Mouse (Mus musculus) lung, embryonic 14.5 days (tissue): ENCODE measurements around the gene Bcl7a. TPM values are rescaled to one million over a fixed set of nuclear protein-coding genes. Genes with fewer than 3 reads are reported as not detected.
A peak's percentile ranks its signal among the peaks of the same experiment; 100 is the strongest.

ENCODE experiments used
- ATAC-seq: fragments of 200-750 bp; cut with Nextera tagmentation; 2 replicates; pipeline ENCODE4 v1.8.0; 2017; ENCODE audit warnings: mild to moderate bottlenecking, moderate TSS enrichment, moderate library complexity; ENCODE audit not compliant: insufficient read depth
- DNase-seq: peaks from one replicate; pipeline ENCODE4 v3.0.0-alpha.2; 2015
- H3K27ac ChIP-seq: fragments of 300-500 bp; sonication (generic); 2 replicates; pipeline ENCODE4 v1.5.1; 2014; ENCODE audit warnings: low read depth, mild to moderate bottlenecking, moderate library complexity
- H3K27me3 ChIP-seq: fragments of 300-500 bp; sonication (generic); 2 replicates; pipeline ENCODE4 v1.6.1; 2014; ENCODE audit warnings: low read length, control low read depth; ENCODE audit not compliant: insufficient read depth
- H3K36me3 ChIP-seq: fragments of 300-500 bp; sonication (generic); 2 replicates; pipeline ENCODE4 v1.6.1; 2014; ENCODE audit warnings: control low read depth; ENCODE audit not compliant: insufficient read depth
- H3K4me1 ChIP-seq: fragments of 300-500 bp; sonication (generic); 2 replicates; pipeline ENCODE4 v1.6.1; 2014; ENCODE audit warnings: antibody characterized with exemption, control low read depth; ENCODE audit not compliant: insufficient read depth
- H3K4me2 ChIP-seq: fragments of 300-500 bp; sonication (generic); 2 replicates; pipeline ENCODE4 v1.6.1; 2014; ENCODE audit warnings: mild to moderate bottlenecking
- H3K4me3 ChIP-seq: fragments of 300-500 bp; sonication (generic); 2 replicates; pipeline ENCODE4 v1.5.1; 2014; ENCODE audit warnings: low read depth, low read length
- H3K9ac ChIP-seq: fragments of 300-500 bp; sonication (generic); 2 replicates; pipeline ENCODE4 v1.6.1; 2014
- H3K9me3 ChIP-seq: fragments of 300-500 bp; sonication (generic); 2 replicates; pipeline ENCODE4 v1.6.1; 2016; ENCODE audit warnings: low read depth, low read length, control low read depth
- CTCF ChIP-seq: IDR thresholded peaks from 2 replicates; pipeline ENCODE4 v1.5.1; 2016; ENCODE audit warnings: antibody characterized with exemption, low read depth
- WGBS: fragments of 180-500 bp; shearing (Covaris S2); extraction: QIAGEN DNeasy Blood & Tissue Kit; methylation state at CpG from one replicate; pipeline ENCODE4 v1.1.7; 2014; 5-methylcytosine and 5-hydroxymethylcytosine counted together
- polyA plus RNA-seq: library from polyadenylated mRNA; unstranded; fragments of >200 nt; fragmentation: Nextera tagmentation; extraction: Ambion mirVana; gene quantifications from 2 replicates; pipeline ENCODE4 v1.2.1, GENCODE M21; 2014

The Bcl7a gene
- polyA plus RNA-seq, 1 experiment from 2014 or later, result 24.9 TPM

- 60% methylated on average over 3 of the region's 3 CpGs for WGBS
- ATAC-seq, result no peak
- TF ChIP-seq CTCF, result no peak
- Histone ChIP-seq H3K9me3 (no peaks in the 10 kb centered on the region), H3K27me3 (no peaks in the 10 kb centered on the region), H3K36me3 (no peaks in the 10 kb centered on the region), H3K4me1 (peaks cover 18% of the 10 kb centered on the region), H3K27ac (no peak overlapping the region), H3K4me2 (no peak overlapping the region), H3K9ac (no peak overlapping the region), H3K4me3 (no peak overlapping the region)
- DNase-seq, result no peak
Observed at GRCm38 (mm10) chr5:123416149-123416548, 72.5 kb downstream of the Bcl7a start.

- 64% methylated on average over 8 of the region's 8 CpGs for WGBS
- H3K27ac ChIP-seq, result peak overlapping the region; percentile 36; the same call in 1 of the 2 replicates
- ATAC-seq, result no peak
Observed at GRCm38 (mm10) chr5:123416566-123417518, 73.2 kb downstream of the Bcl7a start.

GRCm38 (mm10) chr5:123423885-123424284 lies 80.3 kb downstream of the Bcl7a start:
- ATAC-seq (no peak), DNase-seq (no peak)
- no peak overlapping the region for H3K4me3 ChIP-seq
- no peak overlapping the region for H3K4me2 ChIP-seq
- no peak overlapping the region for H3K9ac ChIP-seq
- WGBS, result 66% methylated on average over 2 of the region's 2 CpGs
- no peaks in the 10 kb centered on the region for H3K4me1 ChIP-seq
- H3K27ac ChIP-seq, result no peak overlapping the region
- no peaks in the 10 kb centered on the region for H3K9me3 ChIP-seq
- TF ChIP-seq CTCF, result no peak
- no peaks in the 10 kb centered on the region for H3K27me3 ChIP-seq
- no peaks in the 10 kb centered on the region for H3K36me3 ChIP-seq

More at GRCm38 (mm10) chr5:123416566-123417518, 73.2 kb downstream of the Bcl7a start:
- no peak for DNase-seq
- no peak overlapping the region for H3K4me3 ChIP-seq
- H3K9me3 ChIP-seq, result no peaks in the 10 kb centered on the region
- no peaks in the 10 kb centered on the region for H3K27me3 ChIP-seq
- TF ChIP-seq CTCF, result no peak
- no peak overlapping the region for H3K9ac ChIP-seq
- H3K4me1 ChIP-seq, result peaks cover 18% of the 10 kb centered on the region
- H3K4me2 ChIP-seq, result no peak overlapping the region
- no peaks in the 10 kb centered on the region for H3K36me3 ChIP-seq

Other genes with a start within 250 kb of the Bcl7a start
- gene Rhof, start 211.1 kb upstream of the Bcl7a start, polyA plus RNA-seq, result 2.4 and 2.5 TPM in 2 replicates
- gene Setd1b, start 201.6 kb upstream of the Bcl7a start, polyA plus RNA-seq, result 11.5 and 12.1 TPM in 2 replicates
- gene Psmd9, start 174.4 kb upstream of the Bcl7a start, polyA plus RNA-seq, result 70.9 and 81.7 TPM in 2 replicates
- gene Hpd, start 161.1 kb upstream of the Bcl7a start, polyA plus RNA-seq, result not detected in 2 replicates
- gene Wdr66, start 91.7 kb upstream of the Bcl7a start, polyA plus RNA-seq, result 0.57 and 0.78 TPM in 2 replicates
- 27.3 and 27.7 TPM in 2 replicates for gene Mlxip, start 51.0 kb downstream of the Bcl7a start, polyA plus RNA-seq
- not detected in 2 replicates for gene Lrrc43, start 145.5 kb downstream of the Bcl7a start, polyA plus RNA-seq
- not detected in 2 replicates for gene Il31, start 145.7 kb downstream of the Bcl7a start, polyA plus RNA-seq
- gene B3gnt4, start 166.6 kb downstream of the Bcl7a start, polyA plus RNA-seq, result 0.16 and 0.39 TPM in 2 replicates
- gene Diablo, start 180.3 kb downstream of the Bcl7a start, polyA plus RNA-seq, result 108 and 110 TPM in 2 replicates
- 0.53 and 0.62 TPM in 2 replicates for gene Gm49027, start 181.7 kb downstream of the Bcl7a start, polyA plus RNA-seq
- gene Vps33a, start 229.2 kb downstream of the Bcl7a start, polyA plus RNA-seq, result 27.8 and 28.2 TPM in 2 replicates